Mouse (Mus musculus) gastrocnemius, postnatal 4 days (tissue): ENCODE measurements at regions not wholly inside any gene's neighbourhood (a gene's known extent, or its start where the extent isn't known, plus 50 kb on each side); places are given as distances from the start of the nearest gene placed in this dataset.

Experiments used
- DNase-seq, 2 experiments: peaks; one replicate each; pipeline ENCODE4 v3.0.0; 2021 to 2022; ENCODE audit warnings: low spot score in 2 of 2, mixed read lengths in 2 of 2

- DNase-seq = no peak
Observed at GRCm38 (mm10) chr9:68250011-68250410, 403.6 kb upstream of the Rora start.

- DNase-seq = no peak
Observed at GRCm38 (mm10) chr9:68254218-68254617, 399.4 kb upstream of the Rora start.

GRCm38 (mm10) chr9:68268551-68268950 is 385.0 kb upstream of the Rora start:
- DNase-seq = no peak

- peak in 1 of 2 experiments; percentile 32 for DNase-seq
Observed at GRCm38 (mm10) chr9:68302232-68302925, 351.2 kb upstream of the Rora start.

GRCm38 (mm10) chr9:68330721-68331120 is 322.9 kb upstream of the Rora start:
- DNase-seq = no peak

GRCm38 (mm10) chr9:68340921-68341320 is 312.7 kb upstream of the Rora start:
- DNase-seq = no peak

- no peak for DNase-seq
Observed at GRCm38 (mm10) chr9:68341511-68341910, 312.1 kb upstream of the Rora start.

- DNase-seq = no peak
Observed at GRCm38 (mm10) chr9:68347426-68347825, 306.2 kb upstream of the Rora start.

- DNase-seq = peak in 1 of 2 experiments; percentile 18
Observed at GRCm38 (mm10) chr9:68351466-68351865, 302.1 kb upstream of the Rora start.

GRCm38 (mm10) chr9:68354470-68354869 is 299.1 kb upstream of the Rora start:
- no peak for DNase-seq

GRCm38 (mm10) chr9:68356078-68356477 is 297.5 kb upstream of the Rora start:
- DNase-seq = no peak

GRCm38 (mm10) chr9:68357231-68357630 is 296.4 kb upstream of the Rora start:
- DNase-seq = peak in 1 of 2 experiments; percentile 53

- no peak for DNase-seq
Observed at GRCm38 (mm10) chr9:68366973-68367372, 286.6 kb upstream of the Rora start.

GRCm38 (mm10) chr9:68367556-68367955 is 286.0 kb upstream of the Rora start:
- DNase-seq = no peak

- no peak for DNase-seq
Observed at GRCm38 (mm10) chr9:68372726-68373125, 280.9 kb upstream of the Rora start.

GRCm38 (mm10) chr9:68376222-68376621 is 277.4 kb upstream of the Rora start:
- DNase-seq = no peak

GRCm38 (mm10) chr9:68381871-68382270 is 271.7 kb upstream of the Rora start:
- DNase-seq = no peak

GRCm38 (mm10) chr9:68400930-68401329 is 252.7 kb upstream of the Rora start:
- no peak for DNase-seq

- peak in 1 of 2 experiments; percentile 8 for DNase-seq
Observed at GRCm38 (mm10) chr9:68402176-68402845, 251.3 kb upstream of the Rora start.

- no peak for DNase-seq
Observed at GRCm38 (mm10) chr9:68402981-68403380, 250.6 kb upstream of the Rora start.

GRCm38 (mm10) chr9:68403516-68403915 is 250.1 kb upstream of the Rora start:
- no peak for DNase-seq

- no peak for DNase-seq
Observed at GRCm38 (mm10) chr9:68409786-68410185, 243.8 kb upstream of the Rora start.

GRCm38 (mm10) chr9:68426286-68426685 is 227.3 kb upstream of the Rora start:
- DNase-seq = no peak
